In the genomic region with DNA sequence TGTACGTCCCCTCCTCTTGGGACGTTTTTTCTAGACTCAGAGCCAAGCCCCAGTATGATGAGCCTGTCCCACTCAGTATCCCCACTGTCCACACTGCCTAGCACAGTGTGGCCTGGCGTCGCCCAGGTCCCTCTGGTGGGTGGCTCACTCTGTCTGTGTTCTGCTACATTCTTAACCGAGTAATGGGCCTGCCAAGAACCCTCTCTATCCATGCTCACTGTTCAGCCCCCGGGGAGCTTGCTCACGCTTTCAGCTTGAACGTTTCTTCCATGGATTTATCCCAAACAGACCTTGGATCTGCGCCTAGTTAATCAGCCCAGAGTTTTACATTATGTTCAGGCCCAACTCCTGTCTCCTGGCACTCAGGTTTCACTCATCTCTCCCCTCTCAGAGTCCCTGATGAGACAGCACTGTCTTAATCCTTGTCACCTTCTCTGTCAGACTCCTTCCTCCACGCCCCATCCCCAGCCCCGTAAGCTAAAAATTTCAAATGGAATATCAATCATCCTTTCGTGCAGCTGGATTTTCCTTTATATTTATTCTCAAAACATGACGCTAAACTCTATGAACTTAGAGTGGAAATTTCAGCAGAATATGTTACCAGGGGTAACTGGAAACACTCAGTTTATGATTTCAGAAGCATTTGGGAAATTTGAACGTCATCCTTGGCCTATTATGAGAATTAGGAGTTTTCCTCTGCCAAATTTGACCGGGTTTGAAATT, we compare ENCODE assay signal across 7 mouse cellular contexts.
A peak's percentile ranks its signal among the peaks of the same experiment; 100 is the strongest.
DNase-seq lines count a peak whose midpoint lies in the region; ATAC-seq and TF ChIP-seq lines count a peak whose summit lies in the region.

No protein-coding gene starts in this region.

- peak; percentile 44 for DNase-seq in lung, postnatal 0 days (ENCODE audit: low spot score)
- no peak for DNase-seq in lung, adult 18-20 months
- DNase-seq in forebrain, embryonic 10.5 days (ENCODE audit: extremely low spot score, low spot score) = no peak
- peak; percentile 42 for DNase-seq in heart, postnatal 0 days (ENCODE audit: low spot score)
- peak; percentile 71 for DNase-seq in midbrain, embryonic 14.5 days
- no peak for DNase-seq in embryo, embryonic 10.5 days (ENCODE audit: low spot score)

- no peaks in the 10 kb centered on the region for H3K9me3 ChIP-seq in lung, postnatal 0 days (ENCODE audit: low read length)
- H3K9me3 ChIP-seq in forebrain, embryonic 10.5 days = no peaks in the 10 kb centered on the region
- no peaks in the 10 kb centered on the region for H3K9me3 ChIP-seq in heart, postnatal 0 days (replicated peaks; ENCODE audit: control insufficient read depth, low read length)
- H3K9me3 ChIP-seq in midbrain, embryonic 14.5 days (ENCODE audit: control insufficient read depth, low read length) = no peaks in the 10 kb centered on the region

- peaks cover 6% of the 10 kb centered on the region; the same call in 1 of the 2 replicates for H3K4me1 ChIP-seq in lung, postnatal 0 days (ENCODE audit: insufficient read depth, low read depth, low read length)
- peaks cover 72% of the 10 kb centered on the region for H3K4me1 ChIP-seq in forebrain, embryonic 10.5 days
- peaks cover 9% of the 10 kb centered on the region; the same call in 1 of the 2 replicates for H3K4me1 ChIP-seq in heart, postnatal 0 days (ENCODE audit: control insufficient read depth, insufficient read depth)
- peaks cover 59% of the 10 kb centered on the region for H3K4me1 ChIP-seq in midbrain, embryonic 14.5 days (ENCODE audit: control insufficient read depth, insufficient read depth, low read length)

- WGBS in lung, postnatal 0 days = 45% methylated on average over 15 of the region's 15 CpGs
- WGBS in forebrain, embryonic 10.5 days = 84% methylated on average over 15 of the region's 15 CpGs
- WGBS in heart, postnatal 0 days = 67% methylated on average over 15 of the region's 15 CpGs
- 43% methylated on average over 15 of the region's 15 CpGs for WGBS in midbrain, embryonic 14.5 days

- TF ChIP-seq EP300 in lung, postnatal 0 days (IDR thresholded peaks at IDR 0.05) = no peak
- no peak for TF ChIP-seq EP300 in heart, postnatal 0 days (IDR thresholded peaks at IDR 0.05; ENCODE audit: low read depth)

- TF ChIP-seq CTCF in lung, postnatal 0 days (IDR thresholded peaks at IDR 0.05) = no peak
- TF ChIP-seq CTCF in heart, postnatal 0 days (IDR thresholded peaks at IDR 0.05; ENCODE audit: low read depth) = no peak

- peak; percentile 32 for ATAC-seq in lung, postnatal 0 days
- no peak; the same call in 1 of the 2 replicates for ATAC-seq in heart, postnatal 0 days (ENCODE audit: insufficient read depth, low read depth)
- ATAC-seq in midbrain, embryonic 14.5 days (ENCODE audit: low FRiP score, low TSS enrichment) = peak; percentile 0; the same call in 1 of the 2 replicates
- no peak for ATAC-seq in erythroid progenitor cell, adult 5-6 weeks (replicated peaks; ENCODE audit: low FRiP score, poor library complexity, severe bottlenecking)

- H3K27me3 ChIP-seq in lung, postnatal 0 days (replicated peaks; ENCODE audit: insufficient read depth, low read length) = no peaks in the 10 kb centered on the region
- peaks cover 47% of the 10 kb centered on the region for H3K27me3 ChIP-seq in forebrain, embryonic 10.5 days (ENCODE audit: poor library complexity, severe bottlenecking)
- no peaks in the 10 kb centered on the region for H3K27me3 ChIP-seq in heart, postnatal 0 days (ENCODE audit: control insufficient read depth, insufficient read depth, low read length)
- no peaks in the 10 kb centered on the region for H3K27me3 ChIP-seq in midbrain, embryonic 14.5 days (ENCODE audit: control insufficient read depth, insufficient read depth, low read length)

- H3K4me3 ChIP-seq in lung, postnatal 0 days (ENCODE audit: low read depth, low read length) = no peak overlapping the region
- H3K4me3 ChIP-seq in forebrain, embryonic 10.5 days = no peak overlapping the region
- no peak overlapping the region for H3K4me3 ChIP-seq in heart, postnatal 0 days (ENCODE audit: low read depth, low read length)
- no peak overlapping the region for H3K4me3 ChIP-seq in midbrain, embryonic 14.5 days (replicated peaks; ENCODE audit: low read depth, low read length)

- no peaks in the 10 kb centered on the region for H3K36me3 ChIP-seq in lung, postnatal 0 days (ENCODE audit: insufficient read depth, low read length)
- H3K36me3 ChIP-seq in forebrain, embryonic 10.5 days (replicated peaks) = peaks cover 30% of the 10 kb centered on the region
- no peaks in the 10 kb centered on the region; the same call in none of the 2 replicates for H3K36me3 ChIP-seq in heart, postnatal 0 days (replicated peaks; ENCODE audit: control insufficient read depth, insufficient read depth, low read length)
- peaks cover 14% of the 10 kb centered on the region for H3K36me3 ChIP-seq in midbrain, embryonic 14.5 days (ENCODE audit: control insufficient read depth, insufficient read depth, low read length)

- no peak overlapping the region; the same call in 1 of the 2 replicates for H3K27ac ChIP-seq in lung, postnatal 0 days (ENCODE audit: low read length)
- peak overlapping the region; percentile 88 for H3K27ac ChIP-seq in forebrain, embryonic 10.5 days
- H3K27ac ChIP-seq in heart, postnatal 0 days (ENCODE audit: low read depth) = peak overlapping the region; percentile 41; the same call in 1 of the 2 replicates
- H3K27ac ChIP-seq in midbrain, embryonic 14.5 days (replicated peaks; ENCODE audit: low read depth, low read length) = peak overlapping the region; percentile 100

- no peak overlapping the region for H3K9ac ChIP-seq in lung, postnatal 0 days (replicated peaks; ENCODE audit: low read depth)
- no peak overlapping the region for H3K9ac ChIP-seq in heart, postnatal 0 days (replicated peaks; ENCODE audit: low read depth, low read length)
- H3K9ac ChIP-seq in midbrain, embryonic 14.5 days (replicated peaks; ENCODE audit: low read length) = peak overlapping the region; percentile 50

- H3K4me2 ChIP-seq in lung, postnatal 0 days (replicated peaks; ENCODE audit: low read depth, low read length) = no peak overlapping the region
- H3K4me2 ChIP-seq in heart, postnatal 0 days (ENCODE audit: low read depth, low read length) = no peak overlapping the region
- no peak overlapping the region for H3K4me2 ChIP-seq in midbrain, embryonic 14.5 days (ENCODE audit: low read length)

Comparison
In these comparisons a context has a peak if more than half of its experiments do, and no peak if none do; other contexts are left out.
1. DNase-seq: peak in lung, postnatal 0 days (single experiment), heart, postnatal 0 days (single experiment) and midbrain, embryonic 14.5 days (single experiment); none in lung, adult 18-20 months (0 of 2), forebrain, embryonic 10.5 days (single experiment) and embryo, embryonic 10.5 days (single experiment).
2. ATAC-seq: peak in lung, postnatal 0 days (single experiment) and midbrain, embryonic 14.5 days (single experiment); none in heart, postnatal 0 days (single experiment) and erythroid progenitor cell, adult 5-6 weeks (single experiment).